8 mouse cellular contexts compared by ENCODE assay signal in the genomic region with DNA sequence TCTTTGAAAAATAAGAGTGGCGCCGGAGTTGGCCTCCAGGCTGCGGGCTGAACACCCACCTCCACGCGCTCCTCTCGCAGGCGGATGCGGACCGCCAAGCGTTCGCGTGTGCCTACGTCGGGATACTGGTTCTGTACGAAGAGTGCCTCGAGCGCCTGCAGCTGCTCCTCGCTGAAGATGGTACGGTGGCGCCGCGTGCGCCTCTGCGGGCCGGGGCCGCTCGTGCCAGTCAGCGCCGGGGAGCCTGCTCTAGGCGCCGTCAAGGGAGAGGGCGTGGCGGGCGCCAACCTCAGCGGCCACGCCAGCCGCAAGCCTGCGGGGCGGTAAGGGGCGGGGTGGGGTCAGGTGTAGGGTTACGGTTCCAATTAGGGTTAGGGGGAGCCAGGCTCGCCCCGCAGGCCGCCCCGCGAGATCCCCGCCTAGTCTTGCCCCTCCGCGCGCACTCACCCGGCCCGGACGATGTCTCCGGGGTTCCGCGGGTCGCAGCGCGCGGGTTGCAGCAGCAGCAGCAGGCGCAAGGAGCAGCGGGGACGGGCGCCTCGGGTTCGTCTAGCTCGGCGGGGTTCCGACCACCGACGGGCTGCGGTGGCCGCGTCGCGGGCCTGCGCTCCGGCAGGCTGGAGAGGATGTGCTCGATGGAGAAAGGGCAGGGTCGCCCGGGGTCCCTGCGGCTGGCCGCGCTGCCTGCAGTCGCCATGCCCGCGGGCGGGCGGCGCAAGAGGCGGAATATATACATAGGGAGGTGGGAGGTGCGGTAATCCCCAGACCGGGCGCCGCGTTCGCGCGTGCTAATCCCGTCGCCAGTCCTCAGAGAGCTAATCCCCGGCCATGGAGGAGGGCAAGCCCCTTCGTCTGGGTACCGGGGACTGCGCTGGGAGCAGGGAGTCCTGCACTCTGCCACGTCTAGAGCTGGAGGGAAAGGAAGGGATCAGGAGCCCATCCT. TPM values are rescaled to one million over a fixed set of nuclear protein-coding genes. Genes with fewer than 3 reads are reported as not detected.
DNase-seq lines count a peak whose midpoint lies in the region; ATAC-seq and TF ChIP-seq lines count a peak whose summit lies in the region.

Gene Gsc2, minus strand, starts transcription at position 753 of the 943 bp plus-strand sequence.

- H3K36me3 ChIP-seq in kidney, embryonic 14.5 days (ENCODE audit: control insufficient read depth, insufficient read depth, low read length): no peaks in the 10 kb centered on the region
- H3K36me3 ChIP-seq in liver, embryonic 15.5 days (replicated peaks): no peaks in the 10 kb centered on the region
- H3K36me3 ChIP-seq in stomach, embryonic 14.5 days (ENCODE audit: control insufficient read depth, insufficient read depth, low read length): no peaks in the 10 kb centered on the region

- H3K4me3 ChIP-seq in kidney, embryonic 14.5 days (ENCODE audit: low read length): peak within 1 kb of the TSS; percentile 38
- H3K4me3 ChIP-seq in bone marrow macrophage, adult 2 months (ENCODE audit: insufficient read depth, low read length): peak within 1 kb of the TSS; percentile 31
- peak within 1 kb of the TSS; percentile 45 for H3K4me3 ChIP-seq in liver, embryonic 15.5 days (replicated peaks)
- peak within 1 kb of the TSS; percentile 35 for H3K4me3 ChIP-seq in stomach, embryonic 14.5 days (ENCODE audit: low read depth, low read length)

- TF ChIP-seq CTCF in bone marrow macrophage, adult 2 months (IDR thresholded peaks at IDR 0.05; ENCODE audit: low read depth, low read length): no peak

- WGBS in kidney, embryonic 14.5 days: under 1% methylated on average over 106 of the region's 106 CpGs
- WGBS in liver, embryonic 15.5 days (ENCODE audit: insufficient replicate concordance): under 1% methylated on average over 106 of the region's 106 CpGs
- 1% methylated on average over 96 of the region's 106 CpGs for WGBS in stomach, embryonic 14.5 days

- peak within 1 kb of the TSS; percentile 60 for H3K4me2 ChIP-seq in kidney, embryonic 14.5 days (replicated peaks; ENCODE audit: low read depth, low read length)
- peak within 1 kb of the TSS; percentile 66 for H3K4me2 ChIP-seq in liver, embryonic 15.5 days
- peak within 1 kb of the TSS; percentile 59 for H3K4me2 ChIP-seq in stomach, embryonic 14.5 days (replicated peaks; ENCODE audit: low read depth, low read length)

- H3K27me3 ChIP-seq in kidney, embryonic 14.5 days (ENCODE audit: control insufficient read depth, insufficient read depth, low read length): peaks cover 63% of the 10 kb centered on the region
- peaks cover 77% of the 10 kb centered on the region for H3K27me3 ChIP-seq in liver, embryonic 15.5 days
- H3K27me3 ChIP-seq in stomach, embryonic 14.5 days (ENCODE audit: control insufficient read depth, insufficient read depth, low read length): peaks cover 40% of the 10 kb centered on the region

- DNase-seq in kidney, adult 8-10 months: no peak
- DNase-seq in forelimb bud, embryonic 11.5 days (ENCODE audit: low read depth, low spot score): peak; percentile 13
- DNase-seq in cerebellum, adult 8-10 months: no peak
- no peak for DNase-seq in layer of hippocampus, postnatal 14 days (ENCODE audit: low spot score in 2 of 2)

- TF ChIP-seq POLR2A in bone marrow macrophage, adult 2 months (IDR thresholded peaks at IDR 0.05; ENCODE audit: borderline replicate concordance, low read depth, low read length): no peak

- no peaks in the 10 kb centered on the region for H3K9me3 ChIP-seq in kidney, embryonic 14.5 days (ENCODE audit: control insufficient read depth, low read length)
- H3K9me3 ChIP-seq in liver, embryonic 15.5 days (replicated peaks): no peaks in the 10 kb centered on the region
- no peaks in the 10 kb centered on the region for H3K9me3 ChIP-seq in stomach, embryonic 14.5 days (ENCODE audit: control insufficient read depth, low read depth, low read length)

- no peak for ATAC-seq in kidney, embryonic 14.5 days (ENCODE audit: low FRiP score, low TSS enrichment)
- no peak for ATAC-seq in liver, embryonic 15.5 days (ENCODE audit: insufficient read depth)
- ATAC-seq in stomach, embryonic 14.5 days (ENCODE audit: insufficient number of reproducible peaks, insufficient read depth, low FRiP score, low read depth): no peak; the same call in 1 of the 2 replicates

- H3K27ac ChIP-seq in kidney, embryonic 14.5 days (ENCODE audit: low read depth, low read length): no peak within 1 kb of the TSS
- H3K27ac ChIP-seq in bone marrow macrophage, adult 2 months (ENCODE audit: insufficient read depth, low read depth, low read length): no peak within 1 kb of the TSS
- H3K27ac ChIP-seq in liver, embryonic 15.5 days (replicated peaks): no peak within 1 kb of the TSS
- no peak within 1 kb of the TSS for H3K27ac ChIP-seq in stomach, embryonic 14.5 days (ENCODE audit: low read length)

- peak within 1 kb of the TSS; percentile 8; the same call in 1 of the 2 replicates for H3K9ac ChIP-seq in kidney, embryonic 14.5 days (ENCODE audit: low read depth, low read length)
- no peak within 1 kb of the TSS for H3K9ac ChIP-seq in liver, embryonic 15.5 days
- H3K9ac ChIP-seq in stomach, embryonic 14.5 days (replicated peaks; ENCODE audit: low read depth, low read length): no peak within 1 kb of the TSS; the same call in 1 of the 2 replicates

- peaks cover 17% of the 10 kb centered on the region for H3K4me1 ChIP-seq in kidney, embryonic 14.5 days (ENCODE audit: control insufficient read depth, insufficient read depth, low read length)
- H3K4me1 ChIP-seq in bone marrow macrophage, adult 2 months (ENCODE audit: control insufficient read depth, insufficient read depth, low read length): peaks cover 3% of the 10 kb centered on the region; the same call in 1 of the 2 replicates
- peaks cover 24% of the 10 kb centered on the region for H3K4me1 ChIP-seq in liver, embryonic 15.5 days (replicated peaks)
- peaks cover 12% of the 10 kb centered on the region for H3K4me1 ChIP-seq in stomach, embryonic 14.5 days (ENCODE audit: control insufficient read depth, insufficient read depth, low read length)

RNA-seq across cellular contexts. Expression of gene Gsc2, which starts in this region (rescaled TPM):
- not detected in 2 replicates for polyA plus RNA-seq in kidney, embryonic 14.5 days (2014; fragmentation: Nextera tagmentation; extraction: Ambion mirVana)
- polyA plus RNA-seq in bone marrow macrophage, adult 2 months (2012; ENCODE audit: insufficient read depth, insufficient read length, missing spikeins): not detected in 2 replicates
- polyA plus RNA-seq in liver, embryonic 15.5 days (2015; fragmentation: Nextera tagmentation; extraction: Ambion mirVana): not detected in 2 replicates
- polyA plus RNA-seq in stomach, embryonic 14.5 days (2014; fragmentation: Nextera tagmentation; extraction: Ambion mirVana): not detected in 2 replicates
- not detected for total RNA-seq in layer of hippocampus, postnatal 14 days (2021)
